In genomic region chr3:21941596-21941995, GRCm38 (mm10) we compare ENCODE assay signal across 27 mouse cellular contexts.
A peak's percentile ranks its signal among the peaks of the same experiment; 100 is the strongest.
DNase-seq lines count a peak whose midpoint lies in the region; TF ChIP-seq lines count a peak whose summit lies in the region.
"Had no signal": no experiment of that assay in that cellular context is flagged by ENCODE, and none has a peak within 500 bp of the region (broad histone marks: within the 10 kb centered on the region; RNA-seq: fewer than 3 reads in every experiment).

No protein-coding gene starts in this region.

- in situ Hi-C loops in CH12.LX (cut with MboI; ENCODE audit: low pct_ligation_motif_present, low pct_unique_long_range_greater_than_20kb, low sequenced_read_pairs), result loop anchor here (25.0 kb wide), 2 partner anchors 454 to 1279 kb away; no protein-coding TSS in a partner anchor

- H3K36me3 ChIP-seq in CH12.LX (replicated peaks in 1 of 2; ENCODE audit: control insufficient read depth in 1 of 2, insufficient read depth in 1 of 2, low read length in 1 of 2), result no peaks in the 10 kb centered on the region
- H3K36me3 ChIP-seq: embryonic facial prominence, embryonic 10.5 days; embryonic facial prominence, embryonic 13.5 days; forebrain, embryonic 12.5 days; G1E; heart, embryonic 12.5 days; heart, embryonic 15.5 days had no signal

- no peak for TF ChIP-seq CTCF in CH12.LX (conservative IDR thresholded peaks at IDR 0.05 in 1 of 2, IDR thresholded peaks at IDR 0.05 in 1 of 2; ENCODE audit: low read depth in 2 of 2, low read length in 2 of 2)

- no peaks in the 10 kb centered on the region for H3K27me3 ChIP-seq in CH12.LX (replicated peaks)
- H3K27me3 ChIP-seq: embryonic facial prominence, embryonic 13.5 days; forebrain, embryonic 12.5 days; heart, embryonic 12.5 days; heart, embryonic 15.5 days; Patski had no signal

- intact Hi-C loops in left cerebral cortex, postnatal 4 days (cut with DNase I), result no loop called here

- peak overlapping the region; percentile 78 for H3K4me2 ChIP-seq in CH12.LX (ENCODE audit: insufficient read depth, low read depth, poor library complexity, severe bottlenecking)
- H3K4me2 ChIP-seq: embryonic facial prominence, embryonic 13.5 days; forebrain, embryonic 12.5 days; heart, embryonic 12.5 days; heart, embryonic 15.5 days; hindbrain, embryonic 14.5 days had no signal

- TF ChIP-seq RAD21 in CH12.LX (IDR thresholded peaks at IDR 0.05; ENCODE audit: low read depth, low read length), result no peak; the same call in 1 of the 2 replicates

- no peaks in the 10 kb centered on the region for H3K9me3 ChIP-seq in CH12.LX (replicated peaks; ENCODE audit: low read length)
- H3K9me3 ChIP-seq: embryonic facial prominence, embryonic 10.5 days; embryonic facial prominence, embryonic 13.5 days; forebrain, embryonic 12.5 days; G1E; heart, embryonic 12.5 days; heart, embryonic 15.5 days had no signal

- dilution Hi-C loops in CH12.LX (cut with MboI; ENCODE audit: extremely low pct_ligation_motif_present, extremely low pct_unique_long_range_greater_than_20kb, low sequenced_read_pairs), result no loop called here

- TF ChIP-seq POLR2A in CH12.LX (IDR thresholded peaks at IDR 0.05; ENCODE audit: low read depth, low read length), result no peak

- DNase-seq in spleen, adult 12 weeks (ENCODE audit: low spot score), result peak; percentile 17
- DNase-seq in spleen, postnatal 10 days (ENCODE audit: low spot score in 2 of 2), result no peak
- DNase-seq in A20 (ENCODE audit: low read depth, low spot score), result peak; percentile 44
- DNase-seq in CH12.LX (ENCODE audit: extremely low read depth), result peak; percentile 65
- peak; percentile 73 to 80 for DNase-seq in spleen, postnatal 36 days (ENCODE audit: low spot score in 2 of 2)
- no peak for DNase-seq in right cerebral cortex, postnatal 14 days
- DNase-seq in left cerebral cortex, postnatal 4 days, result no peak
- DNase-seq: adrenal gland, postnatal 10 days; adrenal gland, postnatal 36 days; cerebellum, adult 18-20 months; cerebellum, adult 9-11 months; cerebellum, postnatal 25 days; embryo, embryonic 11 days; gastrocnemius, postnatal 14 days; heart, adult 18-20 months; heart, postnatal 10 days; heart, postnatal 4 days had no signal

- peak overlapping the region; percentile 65; the same call in 1 of the 2 replicates for H3K27ac ChIP-seq in CH12.LX (ENCODE audit: insufficient read depth, low read depth)
- H3K27ac ChIP-seq: embryonic facial prominence, embryonic 10.5 days; embryonic facial prominence, embryonic 13.5 days; forebrain, embryonic 12.5 days; heart, embryonic 15.5 days; hindbrain, embryonic 14.5 days; hindbrain, postnatal 0 days had no signal

- H3K4me1 ChIP-seq in CH12.LX (ENCODE audit: control insufficient read depth in 1 of 2, insufficient read depth in 2 of 2), result peaks cover 24 to 88% of the 10 kb centered on the region in 2 experiments

- TF ChIP-seq EP300 in CH12.LX (IDR thresholded peaks at IDR 0.05; ENCODE audit: low read length), result peak; percentile 68

- no peaks in the 10 kb centered on the region for H3K79me2 ChIP-seq in CH12.LX (replicated peaks; ENCODE audit: control insufficient read depth, extremely low read depth, insufficient read depth, poor library complexity, severe bottlenecking)

- no peak overlapping the region for H3K4me3 ChIP-seq in CH12.LX (replicated peaks in 1 of 3; ENCODE audit: low read depth in 2 of 3, low read length in 2 of 3, poor library complexity in 1 of 3)
- H3K4me3 ChIP-seq: embryonic facial prominence, embryonic 10.5 days; embryonic facial prominence, embryonic 13.5 days; erythroblast, embryonic 14.5 days; forebrain, embryonic 12.5 days; heart, embryonic 12.5 days; heart, embryonic 15.5 days had no signal

- H3K9ac ChIP-seq in CH12.LX (ENCODE audit: insufficient read depth, low read depth), result peak overlapping the region; percentile 9; the same call in 1 of the 2 replicates
- H3K9ac ChIP-seq: embryonic facial prominence, embryonic 13.5 days; forebrain, embryonic 12.5 days; heart, embryonic 12.5 days; heart, embryonic 15.5 days; hindbrain, embryonic 14.5 days had no signal

TF ChIP-seq in CH12.LX, 34 proteins besides CTCF, POLR2A, EP300 and RAD21:
- no peak for TF ChIP-seq TCF12 (IDR thresholded peaks at IDR 0.05; ENCODE audit: low read depth, low read length)
- 0 out of 2 replicates have a peak, but pooled peaks have one; percentile 38 for TF ChIP-seq SIN3A (IDR thresholded peaks at IDR 0.05; ENCODE audit: low read length)
- peak; percentile 51; the same call in 1 of the 2 replicates for TF ChIP-seq MAX (IDR thresholded peaks at IDR 0.05; ENCODE audit: low read length)
- peak; percentile 95 for TF ChIP-seq ZNF384 (IDR thresholded peaks at IDR 0.05; ENCODE audit: low read depth, low read length)
- TF ChIP-seq IRF4 (IDR thresholded peaks at IDR 0.05; ENCODE audit: low read depth, low read length), result peak; percentile 29; the same call in 1 of the 2 replicates
- peak; percentile 45; the same call in 1 of the 2 replicates for TF ChIP-seq BHLHE40 (IDR thresholded peaks at IDR 0.05; ENCODE audit: low read depth, low read length)
- TF ChIP-seq MAZ (IDR thresholded peaks at IDR 0.05; ENCODE audit: low read depth, low read length), result peak; percentile 69; the same call in 1 of the 2 replicates
- TF ChIP-seq SMC3 (IDR thresholded peaks at IDR 0.05; ENCODE audit: low read depth, low read length), result peak; percentile 18
- TF ChIP-seq CHD2 (IDR thresholded peaks at IDR 0.05; ENCODE audit: low read length), result peak; percentile 37; the same call in 1 of the 2 replicates
- TF ChIP-seq NRF1 (IDR thresholded peaks at IDR 0.05; ENCODE audit: low read depth, low read length), result no peak
- peak; percentile 62 for TF ChIP-seq ETS1 (conservative IDR thresholded peaks at IDR 0.05; ENCODE audit: low read depth, low read length)
- TF ChIP-seq MYC (IDR thresholded peaks at IDR 0.05; ENCODE audit: low read depth, low read length), result 0 out of 2 replicates have a peak, but pooled peaks have one; percentile 40
- TF ChIP-seq MEF2A (IDR thresholded peaks at IDR 0.05; ENCODE audit: borderline replicate concordance, low read depth, low read length), result no peak

Comparison
In these comparisons a context has a peak if more than half of its experiments do, and no peak if none do; other contexts are left out.
1. DNase-seq: peak in spleen, adult 12 weeks (single experiment), A20 (single experiment), CH12.LX (single experiment) and spleen, postnatal 36 days (2 of 2); none in spleen, postnatal 10 days (0 of 2), right cerebral cortex, postnatal 14 days (single experiment) and left cerebral cortex, postnatal 4 days (single experiment).